Comparison of ENCODE assay signal across 20 mouse cellular contexts in the genomic region with DNA sequence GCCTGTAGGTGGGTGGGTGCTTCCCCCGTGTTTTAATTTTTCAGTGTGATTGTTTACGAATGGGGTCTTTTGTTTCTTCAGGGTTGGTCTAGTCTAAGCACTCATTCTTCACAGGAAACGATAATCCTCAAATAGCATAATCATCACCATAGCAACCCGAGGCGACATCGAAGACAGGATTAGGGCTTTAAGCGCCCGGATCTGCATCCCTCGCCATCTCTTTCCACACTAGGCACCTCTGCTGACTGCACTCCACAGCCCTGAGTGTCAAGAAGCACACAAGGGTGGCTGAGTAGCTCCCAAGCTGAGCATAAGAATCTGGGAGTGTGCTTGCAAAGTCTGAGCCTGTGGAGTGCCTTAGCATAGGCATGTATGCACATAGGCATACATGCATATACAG.
DNase-seq lines count a peak whose midpoint lies in the region; ATAC-seq and TF ChIP-seq lines count a peak whose summit lies in the region.
"Had no signal": no experiment of that assay in that cellular context is flagged by ENCODE, and none has a peak within 500 bp of the region (broad histone marks: within the 10 kb centered on the region; RNA-seq: fewer than 3 reads in every experiment).

No protein-coding gene starts in this region.

- intact Hi-C loops in left cerebral cortex, postnatal 10 days (cut with DNase I): no loop called here

- TF ChIP-seq CTCF in brain, embryonic 14.5 days (IDR thresholded peaks at IDR 0.05; ENCODE audit: borderline replicate concordance, extremely low read depth, insufficient read depth, insufficient read length): no peak

- H3K4me2 ChIP-seq in embryonic facial prominence, embryonic 11.5 days (ENCODE audit: low read depth, low read length): no peak overlapping the region
- H3K4me2 ChIP-seq in forebrain, embryonic 16.5 days (ENCODE audit: low read length): no peak overlapping the region
- peak overlapping the region; percentile 6; the same call in 1 of the 2 replicates for H3K4me2 ChIP-seq in midbrain, embryonic 15.5 days
- H3K4me2 ChIP-seq in intestine, embryonic 15.5 days (replicated peaks): no peak overlapping the region
- H3K4me2 ChIP-seq: kidney, embryonic 15.5 days had no signal

- H3K9me3 ChIP-seq in embryonic facial prominence, embryonic 11.5 days (replicated peaks; ENCODE audit: control insufficient read depth, low read length): no peaks in the 10 kb centered on the region
- no peaks in the 10 kb centered on the region for H3K9me3 ChIP-seq in forebrain, embryonic 16.5 days (ENCODE audit: control insufficient read depth, low read length)
- no peaks in the 10 kb centered on the region for H3K9me3 ChIP-seq in midbrain, embryonic 15.5 days
- H3K9me3 ChIP-seq in intestine, embryonic 15.5 days: no peaks in the 10 kb centered on the region
- H3K9me3 ChIP-seq: kidney, embryonic 15.5 days had no signal

- no peaks in the 10 kb centered on the region for H3K27me3 ChIP-seq in embryonic facial prominence, embryonic 11.5 days (ENCODE audit: control insufficient read depth, insufficient read depth, low read length)
- no peaks in the 10 kb centered on the region for H3K27me3 ChIP-seq in forebrain, embryonic 16.5 days (replicated peaks; ENCODE audit: control insufficient read depth, insufficient read depth, low read length)
- H3K27me3 ChIP-seq in midbrain, embryonic 15.5 days (replicated peaks): no peaks in the 10 kb centered on the region
- no peaks in the 10 kb centered on the region for H3K27me3 ChIP-seq in intestine, embryonic 15.5 days (replicated peaks)
- H3K27me3 ChIP-seq: kidney, embryonic 15.5 days; Patski had no signal

- no peaks in the 10 kb centered on the region for H3K36me3 ChIP-seq in embryonic facial prominence, embryonic 11.5 days (replicated peaks; ENCODE audit: control insufficient read depth, insufficient read depth, low read depth, low read length)
- no peaks in the 10 kb centered on the region for H3K36me3 ChIP-seq in forebrain, embryonic 16.5 days (ENCODE audit: control insufficient read depth, insufficient read depth)
- no peaks in the 10 kb centered on the region for H3K36me3 ChIP-seq in midbrain, embryonic 15.5 days (replicated peaks)
- no peaks in the 10 kb centered on the region for H3K36me3 ChIP-seq in intestine, embryonic 15.5 days
- H3K36me3 ChIP-seq: kidney, embryonic 15.5 days had no signal

- WGBS in embryonic facial prominence, embryonic 11.5 days: 60% methylated on average over 9 of the region's 9 CpGs
- WGBS in forebrain, embryonic 16.5 days: 3% methylated on average over 9 of the region's 9 CpGs
- 7% methylated on average over 9 of the region's 9 CpGs for WGBS in midbrain, embryonic 15.5 days
- 44% methylated on average over 9 of the region's 9 CpGs for WGBS in intestine, embryonic 15.5 days

- ATAC-seq in embryonic facial prominence, embryonic 11.5 days (replicated peaks; ENCODE audit: insufficient number of reproducible peaks, low FRiP score, low TSS enrichment, low read depth): 0 out of 2 replicates have a peak, but pooled peaks have one; percentile 57
- ATAC-seq in forebrain, embryonic 16.5 days: peak; percentile 66
- peak; percentile 70 for ATAC-seq in midbrain, embryonic 15.5 days (replicated peaks)
- no peak for ATAC-seq in intestine, embryonic 15.5 days
- ATAC-seq: activated CD4-positive, CD25-positive, alpha-beta regulatory T cell, adult 4 months; inflammation-experienced regulatory T-cells, adult 6 months; liver, postnatal 0 days; Patski had no signal

- no peak overlapping the region for H3K4me3 ChIP-seq in embryonic facial prominence, embryonic 11.5 days (ENCODE audit: low read depth, low read length)
- no peak overlapping the region for H3K4me3 ChIP-seq in forebrain, embryonic 16.5 days (replicated peaks; ENCODE audit: low read length)
- no peak overlapping the region for H3K4me3 ChIP-seq in midbrain, embryonic 15.5 days
- no peak overlapping the region for H3K4me3 ChIP-seq in intestine, embryonic 15.5 days (replicated peaks)
- H3K4me3 ChIP-seq: kidney, embryonic 15.5 days had no signal

- DNase-seq in brain, embryonic 14.5 days (ENCODE audit: low read depth): peak; percentile 88
- DNase-seq in embryonic facial prominence, embryonic 11.5 days (ENCODE audit: low spot score): peak; percentile 35
- no peak for DNase-seq in urinary bladder, adult 2 months (ENCODE audit: low spot score)
- no peak for DNase-seq in kidney, postnatal 10 days
- DNase-seq in left cerebral cortex, postnatal 10 days (ENCODE audit: extremely low spot score in 1 of 2, low spot score in 2 of 2): no peak
- DNase-seq: adrenal gland, postnatal 14 days; cerebellum, adult 18-20 months; cerebellum, postnatal 36 days; gastrocnemius, postnatal 25 days; heart, postnatal 14 days; liver; liver, postnatal 0 days; right cerebral cortex, postnatal 4 days had no signal

- H3K9ac ChIP-seq in embryonic facial prominence, embryonic 11.5 days (replicated peaks; ENCODE audit: low read length): no peak overlapping the region
- no peak overlapping the region for H3K9ac ChIP-seq in forebrain, embryonic 16.5 days (replicated peaks; ENCODE audit: low read depth, low read length)
- H3K9ac ChIP-seq in midbrain, embryonic 15.5 days: no peak overlapping the region
- H3K9ac ChIP-seq in intestine, embryonic 15.5 days: no peak overlapping the region
- H3K9ac ChIP-seq: kidney, embryonic 15.5 days; liver, postnatal 0 days had no signal

- TF ChIP-seq POLR2A in brain, embryonic 14.5 days (IDR thresholded peaks at IDR 0.05; ENCODE audit: borderline replicate concordance, extremely low read depth, insufficient read depth, insufficient read length, poor library complexity, severe bottlenecking): no peak

- H3K4me1 ChIP-seq in embryonic facial prominence, embryonic 11.5 days (ENCODE audit: control insufficient read depth, insufficient read depth, low read length): no peaks in the 10 kb centered on the region
- peaks cover 18% of the 10 kb centered on the region for H3K4me1 ChIP-seq in forebrain, embryonic 16.5 days (replicated peaks; ENCODE audit: control insufficient read depth, insufficient read depth, low read length)
- H3K4me1 ChIP-seq in midbrain, embryonic 15.5 days: peaks cover 32% of the 10 kb centered on the region
- H3K4me1 ChIP-seq in intestine, embryonic 15.5 days (replicated peaks): no peaks in the 10 kb centered on the region
- H3K4me1 ChIP-seq: kidney, embryonic 15.5 days had no signal

- no peak overlapping the region for H3K27ac ChIP-seq in embryonic facial prominence, embryonic 11.5 days (replicated peaks; ENCODE audit: low read depth, low read length)
- H3K27ac ChIP-seq in forebrain, embryonic 16.5 days (ENCODE audit: low read length): peak overlapping the region; percentile 45; the same call in 1 of the 2 replicates
- H3K27ac ChIP-seq in midbrain, embryonic 15.5 days: peak overlapping the region; percentile 45; the same call in 1 of the 2 replicates
- no peak overlapping the region for H3K27ac ChIP-seq in intestine, embryonic 15.5 days
- H3K27ac ChIP-seq: kidney, embryonic 15.5 days had no signal

Comparison
In these comparisons a context has a peak if more than half of its experiments do, and no peak if none do; other contexts are left out.
1. DNase-seq: peak in brain, embryonic 14.5 days (single experiment) and embryonic facial prominence, embryonic 11.5 days (single experiment); none in urinary bladder, adult 2 months (single experiment), kidney, postnatal 10 days (single experiment) and left cerebral cortex, postnatal 10 days (0 of 2).
2. H3K27ac ChIP-seq: peak in forebrain, embryonic 16.5 days (single experiment) and midbrain, embryonic 15.5 days (single experiment); none in embryonic facial prominence, embryonic 11.5 days (single experiment) and intestine, embryonic 15.5 days (single experiment).